Mouse (Mus musculus): ENCODE measurements at regions not wholly inside any gene's neighbourhood (a gene's known extent, or its start where the extent isn't known, plus 50 kb on each side); places are given as distances from the start of the nearest gene placed in this dataset.

DNA sequence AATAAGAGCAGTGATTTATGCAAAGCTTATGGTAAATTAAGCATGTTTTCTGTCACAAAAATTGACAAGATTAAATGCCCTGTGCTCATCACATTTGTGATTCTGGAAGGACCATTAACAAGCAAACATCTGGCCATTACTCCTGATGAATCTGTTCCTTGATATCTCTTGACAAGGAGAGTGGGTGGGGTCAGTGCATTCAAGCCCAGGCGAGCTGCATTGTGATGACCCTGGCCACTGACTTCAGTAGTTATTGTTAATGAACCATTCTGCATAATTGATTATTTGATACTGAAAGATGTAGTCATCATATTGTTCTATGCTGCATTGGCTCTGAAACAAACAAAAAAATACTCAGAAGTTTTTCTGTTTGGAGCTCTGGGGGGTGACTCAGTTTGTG lies 115.4 kb upstream of the Prmt6 start:
- WGBS = 54% methylated on average over 1 of the region's 1 CpGs
- Histone ChIP-seq H3K27me3 (ENCODE audit: control insufficient read depth, insufficient read depth, low read length) (no peaks in the 10 kb centered on the region), H3K4me1 (replicated peaks; ENCODE audit: control insufficient read depth, insufficient read depth, low read length) (no peaks in the 10 kb centered on the region), H3K9me3 (ENCODE audit: control insufficient read depth, low read length) (no peaks in the 10 kb centered on the region), H3K4me3 (ENCODE audit: low read depth, low read length) (no peak overlapping the region), H3K27ac (ENCODE audit: low read depth, low read length) (no peak overlapping the region), H3K4me2 (replicated peaks; ENCODE audit: low read depth, low read length) (no peak overlapping the region), H3K9ac (ENCODE audit: low read depth, low read length) (no peak overlapping the region), H3K36me3 (ENCODE audit: control insufficient read depth, insufficient read depth, low read length) (no peaks in the 10 kb centered on the region)
- ATAC-seq (ENCODE audit: low FRiP score) = peak; percentile 54
- no peak for DNase-seq (ENCODE audit: low spot score)

DNA sequence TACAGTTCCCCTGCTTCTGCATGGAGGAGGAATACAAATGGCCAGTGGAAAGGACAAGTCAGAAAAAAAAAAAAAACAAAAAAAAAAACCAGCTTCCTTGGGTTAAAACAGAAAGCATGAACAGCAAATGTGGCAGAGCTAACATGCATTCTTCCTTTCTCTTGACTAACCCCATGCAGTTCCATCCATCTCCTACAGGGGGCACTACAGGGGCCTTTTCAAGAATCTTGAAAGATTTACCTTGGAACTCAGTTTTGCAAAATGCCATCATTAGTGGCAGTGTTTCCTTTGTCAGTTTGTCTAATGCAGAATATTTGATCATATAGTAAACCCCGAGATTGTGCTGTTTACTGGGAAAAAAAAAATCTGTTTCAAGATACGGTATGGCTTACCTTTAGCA lies 111.1 kb upstream of the Prmt6 start:
- no peak overlapping the region for H3K27ac ChIP-seq (ENCODE audit: low read depth, low read length)
- H3K9ac ChIP-seq (ENCODE audit: low read depth, low read length) = no peak overlapping the region
- no peaks in the 10 kb centered on the region for H3K4me1 ChIP-seq (replicated peaks; ENCODE audit: control insufficient read depth, insufficient read depth, low read length)
- H3K4me3 ChIP-seq (ENCODE audit: low read depth, low read length) = no peak overlapping the region
- H3K4me2 ChIP-seq (replicated peaks; ENCODE audit: low read depth, low read length) = no peak overlapping the region
- 96% methylated on average over 2 of the region's 2 CpGs for WGBS
- H3K9me3 ChIP-seq (ENCODE audit: control insufficient read depth, low read length) = no peaks in the 10 kb centered on the region
- no peaks in the 10 kb centered on the region for H3K36me3 ChIP-seq (ENCODE audit: control insufficient read depth, insufficient read depth, low read length)
- no peak for ATAC-seq (ENCODE audit: low FRiP score)
- H3K27me3 ChIP-seq (ENCODE audit: control insufficient read depth, insufficient read depth, low read length) = no peaks in the 10 kb centered on the region
- DNase-seq (ENCODE audit: low spot score) = no peak

DNA sequence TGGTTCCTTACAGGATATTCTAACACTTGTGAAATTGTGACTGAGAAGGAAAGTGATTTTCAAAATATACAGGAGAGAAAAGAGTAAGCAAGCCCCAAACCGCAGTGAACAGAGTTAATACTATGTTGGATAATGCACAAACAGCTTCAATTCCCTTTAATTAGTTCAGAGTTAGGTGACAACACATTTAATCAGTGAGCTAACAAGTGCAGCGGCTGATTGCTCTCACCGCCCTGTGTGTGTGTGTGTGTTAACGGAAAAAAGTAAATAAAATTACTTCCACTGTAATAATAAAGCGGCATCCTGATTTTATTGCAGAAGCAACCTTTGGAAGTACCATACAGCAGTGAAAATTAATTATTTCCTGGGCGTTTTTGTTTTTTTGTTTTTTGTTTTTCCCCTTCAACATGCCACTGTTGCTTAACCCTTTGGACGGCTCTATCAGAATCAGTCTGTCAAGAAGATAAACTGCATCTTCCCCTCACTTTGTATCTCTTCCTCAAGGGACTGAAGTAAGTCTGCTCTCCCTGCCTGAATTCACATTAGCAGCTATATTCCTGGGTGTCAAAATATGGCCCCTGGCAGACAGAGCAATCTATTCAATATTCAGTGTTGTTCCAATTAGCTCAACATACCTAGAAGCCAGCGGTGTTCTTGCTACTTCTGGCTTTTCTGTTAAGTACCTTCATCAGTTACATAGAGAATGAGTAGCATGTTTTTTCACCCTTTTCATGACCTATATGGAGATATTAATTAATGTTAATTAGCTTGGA lies 106.2 kb upstream of the Prmt6 start:
- WGBS = 83% methylated on average over 8 of the region's 8 CpGs
- H3K27ac ChIP-seq (ENCODE audit: low read depth, low read length) = no peak overlapping the region
- DNase-seq (ENCODE audit: low spot score) (no peak), ATAC-seq (ENCODE audit: low FRiP score) (no peak)
- no peaks in the 10 kb centered on the region for H3K4me1 ChIP-seq (replicated peaks; ENCODE audit: control insufficient read depth, insufficient read depth, low read length)
- no peak overlapping the region for H3K9ac ChIP-seq (ENCODE audit: low read depth, low read length)
- no peaks in the 10 kb centered on the region for H3K27me3 ChIP-seq (ENCODE audit: control insufficient read depth, insufficient read depth, low read length)
- H3K9me3 ChIP-seq (ENCODE audit: control insufficient read depth, low read length) = no peaks in the 10 kb centered on the region
- H3K4me2 ChIP-seq (replicated peaks; ENCODE audit: low read depth, low read length) = no peak overlapping the region
- no peaks in the 10 kb centered on the region for H3K36me3 ChIP-seq (ENCODE audit: control insufficient read depth, insufficient read depth, low read length)
- H3K4me3 ChIP-seq (ENCODE audit: low read depth, low read length) = no peak overlapping the region

DNA sequence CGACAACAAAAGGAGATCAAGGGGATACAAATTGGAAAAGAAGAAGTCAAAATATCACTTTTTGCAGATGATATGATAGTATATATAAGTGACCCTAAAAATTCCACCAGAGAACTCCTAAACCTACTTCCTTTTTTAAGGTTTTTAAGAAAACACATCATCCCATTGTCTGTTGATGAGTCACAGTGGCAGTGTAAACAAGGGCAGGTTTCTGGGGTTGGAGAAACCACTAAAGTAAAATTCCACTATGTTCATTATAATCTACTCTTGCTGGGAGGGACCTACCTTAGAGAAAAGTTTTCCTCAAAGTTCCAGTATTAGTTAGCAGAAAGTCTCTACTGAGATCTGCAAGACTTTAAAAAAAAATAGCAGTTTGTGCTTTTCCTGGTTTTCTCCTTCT lies 102.9 kb upstream of the Prmt6 start:
- no peak overlapping the region for H3K4me2 ChIP-seq (replicated peaks; ENCODE audit: low read depth, low read length)
- H3K9me3 ChIP-seq (ENCODE audit: control insufficient read depth, low read length) = no peaks in the 10 kb centered on the region
- H3K27me3 ChIP-seq (ENCODE audit: control insufficient read depth, insufficient read depth, low read length) = no peaks in the 10 kb centered on the region
- DNase-seq (ENCODE audit: low spot score) (no peak), ATAC-seq (ENCODE audit: low FRiP score) (no peak)
- H3K4me3 ChIP-seq (ENCODE audit: low read depth, low read length) = no peak overlapping the region
- no peak overlapping the region for H3K9ac ChIP-seq (ENCODE audit: low read depth, low read length)
- no peaks in the 10 kb centered on the region for H3K4me1 ChIP-seq (replicated peaks; ENCODE audit: control insufficient read depth, insufficient read depth, low read length)
- 100% methylated on average over 1 of the region's 1 CpGs for WGBS
- no peaks in the 10 kb centered on the region for H3K36me3 ChIP-seq (ENCODE audit: control insufficient read depth, insufficient read depth, low read length)
- no peak overlapping the region for H3K27ac ChIP-seq (ENCODE audit: low read depth, low read length)

DNA sequence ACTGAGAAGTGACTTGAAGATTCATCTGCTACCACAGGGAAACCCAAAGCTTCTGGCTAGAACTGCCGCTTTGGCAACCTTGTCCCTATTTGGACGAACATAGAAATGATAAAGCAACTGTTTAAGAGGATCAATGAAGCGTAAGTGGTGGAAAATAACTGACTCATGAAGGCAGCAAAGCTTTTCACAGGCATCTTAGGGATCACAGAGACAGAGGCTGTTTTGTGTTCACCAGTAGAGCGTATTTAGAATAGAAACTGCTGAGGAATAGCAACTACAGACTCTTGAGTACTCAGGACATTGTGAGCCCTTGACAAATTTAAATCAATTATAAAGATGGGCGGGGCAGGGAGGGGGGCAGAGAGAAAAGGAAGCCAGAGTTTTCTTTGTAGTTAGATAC lies 99.3 kb upstream of the Prmt6 start:
- no peak overlapping the region for H3K27ac ChIP-seq (ENCODE audit: low read depth, low read length)
- H3K9me3 ChIP-seq (ENCODE audit: control insufficient read depth, low read length) = no peaks in the 10 kb centered on the region
- ATAC-seq (ENCODE audit: low FRiP score) (0 out of 2 replicates have a peak, but pooled peaks have one; percentile 45), DNase-seq (ENCODE audit: low spot score) (no peak)
- no peaks in the 10 kb centered on the region for H3K27me3 ChIP-seq (ENCODE audit: control insufficient read depth, insufficient read depth, low read length)
- H3K4me1 ChIP-seq (replicated peaks; ENCODE audit: control insufficient read depth, insufficient read depth, low read length) = no peaks in the 10 kb centered on the region
- H3K36me3 ChIP-seq (ENCODE audit: control insufficient read depth, insufficient read depth, low read length) = no peaks in the 10 kb centered on the region
- H3K4me2 ChIP-seq (replicated peaks; ENCODE audit: low read depth, low read length) = no peak overlapping the region
- WGBS = 76% methylated on average over 5 of the region's 5 CpGs
- H3K4me3 ChIP-seq (ENCODE audit: low read depth, low read length) = no peak overlapping the region
- no peak overlapping the region for H3K9ac ChIP-seq (ENCODE audit: low read depth, low read length)

DNA sequence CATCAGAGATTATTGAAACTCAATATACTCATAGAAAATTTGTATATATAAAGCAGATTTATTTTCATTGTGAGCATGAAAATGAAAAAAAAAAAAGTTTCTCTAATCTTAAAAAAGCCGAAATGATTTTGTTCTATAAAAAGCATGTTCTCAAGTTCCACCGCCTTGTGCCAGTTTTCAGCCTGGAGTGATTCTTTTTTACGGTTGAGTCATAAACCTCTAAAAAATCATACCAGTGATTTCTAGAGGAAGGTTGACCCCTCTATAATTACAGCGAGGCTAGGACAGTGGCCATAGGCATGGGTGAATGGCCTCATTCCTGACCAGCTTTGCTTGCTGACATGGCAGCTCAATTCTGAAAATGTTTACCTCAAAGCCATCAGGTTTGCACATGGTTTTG lies 98.6 kb upstream of the Prmt6 start:
- no peak overlapping the region for H3K4me3 ChIP-seq (ENCODE audit: low read depth, low read length)
- no peaks in the 10 kb centered on the region for H3K36me3 ChIP-seq (ENCODE audit: control insufficient read depth, insufficient read depth, low read length)
- no peak overlapping the region for H3K4me2 ChIP-seq (replicated peaks; ENCODE audit: low read depth, low read length)
- no peak overlapping the region for H3K27ac ChIP-seq (ENCODE audit: low read depth, low read length)
- ATAC-seq (ENCODE audit: low FRiP score) (no peak), DNase-seq (ENCODE audit: low spot score) (no peak)
- no peaks in the 10 kb centered on the region for H3K9me3 ChIP-seq (ENCODE audit: control insufficient read depth, low read length)
- 93% methylated on average over 4 of the region's 4 CpGs for WGBS
- H3K4me1 ChIP-seq (replicated peaks; ENCODE audit: control insufficient read depth, insufficient read depth, low read length) = no peaks in the 10 kb centered on the region
- no peaks in the 10 kb centered on the region for H3K27me3 ChIP-seq (ENCODE audit: control insufficient read depth, insufficient read depth, low read length)
- no peak overlapping the region for H3K9ac ChIP-seq (ENCODE audit: low read depth, low read length)

DNA sequence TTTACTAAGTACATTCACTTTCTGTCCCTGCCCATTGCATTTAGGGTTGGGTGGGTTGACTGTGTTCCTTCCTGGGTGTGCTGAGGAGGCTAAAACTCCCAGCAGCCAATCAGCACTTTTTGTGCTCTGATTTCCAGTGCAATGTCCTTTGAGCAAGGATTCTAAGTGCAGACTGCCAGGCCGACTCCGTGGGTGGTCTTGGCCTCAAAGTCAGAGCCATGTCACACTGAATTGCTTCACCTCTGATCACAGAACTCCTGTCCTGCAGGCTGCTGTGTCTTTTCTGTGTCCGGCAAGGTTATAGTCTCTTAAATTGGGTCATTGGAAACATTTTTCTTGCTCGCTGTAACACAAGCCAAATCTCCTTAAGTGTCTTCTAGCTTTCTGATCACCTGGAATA lies 94.0 kb upstream of the Prmt6 start:
- no peaks in the 10 kb centered on the region for H3K9me3 ChIP-seq (ENCODE audit: control insufficient read depth, low read length)
- H3K36me3 ChIP-seq (ENCODE audit: control insufficient read depth, insufficient read depth, low read length) = no peaks in the 10 kb centered on the region
- WGBS = 64% methylated on average over 4 of the region's 4 CpGs
- DNase-seq (ENCODE audit: low spot score) (peak; percentile 6), ATAC-seq (ENCODE audit: low FRiP score) (no peak)
- H3K4me3 ChIP-seq (ENCODE audit: low read depth, low read length) = no peak overlapping the region
- no peaks in the 10 kb centered on the region for H3K27me3 ChIP-seq (ENCODE audit: control insufficient read depth, insufficient read depth, low read length)
- H3K4me2 ChIP-seq (replicated peaks; ENCODE audit: low read depth, low read length) = no peak overlapping the region
- no peak overlapping the region for H3K9ac ChIP-seq (ENCODE audit: low read depth, low read length)
- H3K27ac ChIP-seq (ENCODE audit: low read depth, low read length) = no peak overlapping the region
- H3K4me1 ChIP-seq (replicated peaks; ENCODE audit: control insufficient read depth, insufficient read depth, low read length) = no peaks in the 10 kb centered on the region

DNA sequence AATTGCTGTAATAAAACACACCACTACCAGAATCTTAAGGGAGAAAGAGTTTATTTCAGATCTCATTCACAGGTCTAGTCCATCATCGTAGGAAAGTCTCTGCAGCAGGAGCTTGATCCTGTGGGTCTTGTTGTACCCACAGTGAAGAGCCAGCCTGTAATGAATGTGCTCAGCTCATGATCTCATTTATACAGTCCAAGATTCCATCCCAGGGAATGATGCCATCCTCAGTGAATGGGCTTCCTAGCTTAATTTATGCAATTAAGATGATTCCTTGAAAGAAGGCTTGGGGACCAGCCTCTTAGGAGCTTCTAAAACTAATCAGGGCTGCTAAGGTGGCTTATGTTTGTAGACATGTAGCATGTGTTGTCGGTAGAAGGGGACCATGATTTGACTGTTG lies 89.3 kb upstream of the Prmt6 start:
- Histone ChIP-seq H3K27ac (ENCODE audit: low read depth, low read length) (no peak overlapping the region), H3K4me3 (ENCODE audit: low read depth, low read length) (no peak overlapping the region), H3K27me3 (ENCODE audit: control insufficient read depth, insufficient read depth, low read length) (no peaks in the 10 kb centered on the region), H3K9me3 (ENCODE audit: control insufficient read depth, low read length) (no peaks in the 10 kb centered on the region), H3K9ac (ENCODE audit: low read depth, low read length) (no peak overlapping the region), H3K4me2 (replicated peaks; ENCODE audit: low read depth, low read length) (no peak overlapping the region), H3K4me1 (replicated peaks; ENCODE audit: control insufficient read depth, insufficient read depth, low read length) (no peaks in the 10 kb centered on the region), H3K36me3 (ENCODE audit: control insufficient read depth, insufficient read depth, low read length) (no peaks in the 10 kb centered on the region)
- DNase-seq (ENCODE audit: low spot score) (no peak), ATAC-seq (ENCODE audit: low FRiP score) (no peak)
- WGBS = 90% methylated on average over 2 of the region's 2 CpGs

DNA sequence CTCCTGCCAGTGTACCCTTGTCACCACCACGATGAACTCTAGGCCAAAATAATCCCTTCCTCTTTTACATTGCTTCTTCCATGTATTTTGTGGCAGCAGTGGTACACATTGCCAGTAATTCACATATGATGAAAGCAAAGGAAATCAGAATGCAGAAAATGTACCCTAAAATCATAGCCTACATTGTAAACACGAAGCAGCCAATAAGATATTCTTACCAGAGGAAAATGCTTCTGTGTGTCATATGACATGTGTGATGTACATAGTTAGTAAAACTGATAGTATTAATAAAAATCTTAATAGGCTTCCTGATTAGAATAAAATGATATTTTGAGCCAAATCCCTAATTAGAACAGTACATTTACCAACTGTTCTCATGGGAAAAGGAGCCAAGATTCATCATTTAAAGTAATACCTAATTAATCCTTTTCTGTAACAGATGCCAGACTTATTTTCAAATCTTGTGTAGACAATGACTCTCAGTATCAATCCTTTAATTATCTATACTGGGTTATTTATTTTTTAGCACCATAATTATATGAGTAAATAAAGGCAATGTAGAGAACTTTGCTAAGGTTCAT lies 88.3 kb upstream of the Prmt6 start:
- Histone ChIP-seq H3K27ac (ENCODE audit: low read depth, low read length) (no peak overlapping the region), H3K9ac (ENCODE audit: low read depth, low read length) (no peak overlapping the region), H3K36me3 (ENCODE audit: control insufficient read depth, insufficient read depth, low read length) (no peaks in the 10 kb centered on the region), H3K4me1 (replicated peaks; ENCODE audit: control insufficient read depth, insufficient read depth, low read length) (no peaks in the 10 kb centered on the region), H3K9me3 (ENCODE audit: control insufficient read depth, low read length) (no peaks in the 10 kb centered on the region), H3K27me3 (ENCODE audit: control insufficient read depth, insufficient read depth, low read length) (no peaks in the 10 kb centered on the region), H3K4me2 (replicated peaks; ENCODE audit: low read depth, low read length) (no peak overlapping the region), H3K4me3 (ENCODE audit: low read depth, low read length) (no peak overlapping the region)
- WGBS = 81% methylated on average over 2 of the region's 2 CpGs
- ATAC-seq (ENCODE audit: low FRiP score) = no peak
- DNase-seq (ENCODE audit: low spot score) = no peak

Measured in hindbrain, embryonic 11.5 days (tissue).